Mouse (Mus musculus) forebrain, postnatal 0 days (tissue): Measurements from ENCODE around the gene Sept10. TPM values are rescaled to one million over a fixed set of nuclear protein-coding genes. Genes with fewer than 3 reads are reported as not detected.

Source experiments
- ATAC-seq: fragments of 200-750 bp; cut with Nextera tagmentation; 2 replicates; pipeline ENCODE4 v1.8.0; 2017; ENCODE audit warnings: mild to moderate bottlenecking, moderate library complexity
- DNase-seq: peaks from one replicate; pipeline ENCODE4 v3.0.0-alpha.2; 2015
- H3K27ac ChIP-seq: fragments of 300-500 bp; sonication (generic); 2 replicates; pipeline ENCODE4 v1.5.1; 2014; ENCODE audit warnings: low read depth, mild to moderate bottlenecking, antibody characterized with exemption, low read length, moderate library complexity, mixed read lengths
- H3K27me3 ChIP-seq: fragments of 300-500 bp; sonication (generic); 2 replicates; pipeline ENCODE4 v1.6.1; 2014; ENCODE audit warnings: mild to moderate bottlenecking, low read length, mixed read lengths; ENCODE audit not compliant: insufficient read depth
- H3K36me3 ChIP-seq: fragments of 300-500 bp; sonication (generic); 2 replicates; pipeline ENCODE4 v1.6.1; 2014; ENCODE audit warnings: mild to moderate bottlenecking, moderate library complexity; ENCODE audit not compliant: insufficient read depth
- H3K4me1 ChIP-seq: fragments of 300-500 bp; sonication (generic); 2 replicates; pipeline ENCODE4 v1.6.1; 2014; ENCODE audit warnings: antibody characterized with exemption; ENCODE audit not compliant: insufficient read depth
- H3K4me2 ChIP-seq: fragments of 300-500 bp; sonication (generic); 2 replicates; pipeline ENCODE4 v1.6.1; 2014; ENCODE audit warnings: low read depth, mild to moderate bottlenecking, moderate library complexity
- H3K4me3 ChIP-seq: fragments of 300-500 bp; sonication (generic); 2 replicates; pipeline ENCODE4 v1.5.1; 2014; ENCODE audit warnings: low read depth, low read length, mixed read lengths
- H3K9ac ChIP-seq: fragments of 300-500 bp; sonication (generic); 2 replicates; pipeline ENCODE4 v1.6.1; 2014; ENCODE audit warnings: mild to moderate bottlenecking
- H3K9me3 ChIP-seq: fragments of 300-500 bp; sonication (generic); 2 replicates; pipeline ENCODE4 v1.6.1; 2016; ENCODE audit warnings: low read length
- CTCF ChIP-seq: sonication (generic); IDR thresholded peaks from 2 replicates; pipeline ENCODE4 v1.5.1; 2016; ENCODE audit warnings: antibody characterized with exemption, control low read depth, low read depth
- WGBS: fragments of 180-500 bp; shearing (Covaris S2); extraction: QIAGEN DNeasy Blood & Tissue Kit; methylation state at CpG from one replicate; pipeline ENCODE4 v1.1.7; 2014; 5-methylcytosine and 5-hydroxymethylcytosine counted together
- polyA plus RNA-seq: library from polyadenylated mRNA; unstranded; fragments of >200 nt; fragmentation: Nextera tagmentation; extraction: Ambion mirVana; gene quantifications from 2 replicates; pipeline ENCODE4 v1.2.1, GENCODE M21; 2015
- total RNA-seq: library from RNA; depleted of rRNA; stranded (reverse); fragments of >200 nt; gene quantifications from 2 replicates; pipeline ENCODE4 v1.2.3, GENCODE M21; 2014

The Sept10 gene
- total and polyA plus RNA-seq, 2 experiments from 2014 or later = 9.8 to 13.6 TPM

- WGBS = 71% methylated on average over 4 of the region's 4 CpGs
- no peaks in the 10 kb centered on the region for H3K9me3 ChIP-seq
- no peaks in the 10 kb centered on the region for H3K4me1 ChIP-seq
- no peak for DNase-seq
- H3K4me3 ChIP-seq = no peak overlapping the region
- no peak overlapping the region for H3K9ac ChIP-seq
- H3K27me3 ChIP-seq = no peaks in the 10 kb centered on the region
- H3K4me2 ChIP-seq = no peak overlapping the region
- ATAC-seq = no peak
- no peak for TF ChIP-seq CTCF
- no peak overlapping the region for H3K27ac ChIP-seq
- H3K36me3 ChIP-seq = no peaks in the 10 kb centered on the region
These were observed 59.3 kb downstream of the Sept10 start for GRCm38 (mm10) chr10:59162185-59162897.

GRCm38 (mm10) chr10:59158627-59159026 is 63.0 kb downstream of the Sept10 start:
- no peak overlapping the region for H3K4me3 ChIP-seq
- H3K4me1 ChIP-seq = no peaks in the 10 kb centered on the region
- H3K27me3 ChIP-seq = no peaks in the 10 kb centered on the region
- no peaks in the 10 kb centered on the region for H3K9me3 ChIP-seq
- no peak overlapping the region for H3K9ac ChIP-seq
- H3K27ac ChIP-seq = no peak overlapping the region
- no peaks in the 10 kb centered on the region for H3K36me3 ChIP-seq
- no peak for TF ChIP-seq CTCF
- H3K4me2 ChIP-seq = no peak overlapping the region
- WGBS = 76% methylated on average over 3 of the region's 3 CpGs
- DNase-seq (no peak), ATAC-seq (no peak)

GRCm38 (mm10) chr10:59152544-59153081 is 69.0 kb downstream of the Sept10 start:
- H3K36me3 ChIP-seq = no peaks in the 10 kb centered on the region
- TF ChIP-seq CTCF = peak; percentile 23; the same call in 1 of the 2 replicates
- no peak overlapping the region for H3K4me3 ChIP-seq
- 70% methylated on average over 5 of the region's 5 CpGs for WGBS
- H3K27me3 ChIP-seq = no peaks in the 10 kb centered on the region
- ATAC-seq (no peak), DNase-seq (no peak)
- no peaks in the 10 kb centered on the region for H3K9me3 ChIP-seq
- H3K27ac ChIP-seq = no peak overlapping the region
- no peak overlapping the region for H3K4me2 ChIP-seq
- H3K9ac ChIP-seq = no peak overlapping the region
- no peaks in the 10 kb centered on the region for H3K4me1 ChIP-seq

GRCm38 (mm10) chr10:59150938-59151657 is 70.5 kb downstream of the Sept10 start:
- no peaks in the 10 kb centered on the region for H3K27me3 ChIP-seq
- no peaks in the 10 kb centered on the region for H3K9me3 ChIP-seq
- no peak for TF ChIP-seq CTCF
- ATAC-seq = no peak
- H3K4me1 ChIP-seq = no peaks in the 10 kb centered on the region
- WGBS = 90% methylated on average over 10 of the region's 10 CpGs
- no peak overlapping the region for H3K9ac ChIP-seq
- no peaks in the 10 kb centered on the region for H3K36me3 ChIP-seq
- H3K4me3 ChIP-seq = no peak overlapping the region
- H3K27ac ChIP-seq = no peak overlapping the region
- DNase-seq = no peak
- no peak overlapping the region for H3K4me2 ChIP-seq

GRCm38 (mm10) chr10:59149956-59150383 is 71.7 kb downstream of the Sept10 start:
- peak; percentile 88 for DNase-seq
- H3K4me2 ChIP-seq = no peak overlapping the region
- WGBS = 11% methylated on average over 8 of the region's 8 CpGs
- H3K9me3 ChIP-seq = no peaks in the 10 kb centered on the region
- H3K4me1 ChIP-seq = no peaks in the 10 kb centered on the region
- no peaks in the 10 kb centered on the region for H3K27me3 ChIP-seq
- no peak overlapping the region for H3K27ac ChIP-seq
- H3K36me3 ChIP-seq = no peaks in the 10 kb centered on the region
- H3K9ac ChIP-seq = no peak overlapping the region
- H3K4me3 ChIP-seq = no peak overlapping the region
- peak; percentile 85 for TF ChIP-seq CTCF
- peak; percentile 90 for ATAC-seq

- no peak overlapping the region for H3K27ac ChIP-seq
- no peak for DNase-seq
These were observed 88.1 kb downstream of the Sept10 start for GRCm38 (mm10) chr10:59133478-59134009.

More at GRCm38 (mm10) chr10:59133478-59134009, 88.1 kb downstream of the Sept10 start:
- TF ChIP-seq CTCF = no peak
- Histone ChIP-seq H3K27me3 (no peaks in the 10 kb centered on the region), H3K9me3 (no peaks in the 10 kb centered on the region), H3K4me3 (no peak overlapping the region), H3K36me3 (peaks cover 7% of the 10 kb centered on the region), H3K4me1 (peaks cover 5% of the 10 kb centered on the region; the same call in 1 of the 2 replicates), H3K9ac (no peak overlapping the region), H3K4me2 (no peak overlapping the region)
- peak; percentile 30; the same call in 1 of the 2 replicates for ATAC-seq
- WGBS = 18% methylated on average over 8 of the region's 8 CpGs
